Mouse (Mus musculus): ENCODE measurements at regions not wholly inside any gene's neighbourhood (a gene's known extent, or its start where the extent isn't known, plus 50 kb on each side); places are given as distances from the start of the nearest gene placed in this dataset.
A peak's percentile ranks its signal among the peaks of the same experiment; 100 is the strongest.

DNA sequence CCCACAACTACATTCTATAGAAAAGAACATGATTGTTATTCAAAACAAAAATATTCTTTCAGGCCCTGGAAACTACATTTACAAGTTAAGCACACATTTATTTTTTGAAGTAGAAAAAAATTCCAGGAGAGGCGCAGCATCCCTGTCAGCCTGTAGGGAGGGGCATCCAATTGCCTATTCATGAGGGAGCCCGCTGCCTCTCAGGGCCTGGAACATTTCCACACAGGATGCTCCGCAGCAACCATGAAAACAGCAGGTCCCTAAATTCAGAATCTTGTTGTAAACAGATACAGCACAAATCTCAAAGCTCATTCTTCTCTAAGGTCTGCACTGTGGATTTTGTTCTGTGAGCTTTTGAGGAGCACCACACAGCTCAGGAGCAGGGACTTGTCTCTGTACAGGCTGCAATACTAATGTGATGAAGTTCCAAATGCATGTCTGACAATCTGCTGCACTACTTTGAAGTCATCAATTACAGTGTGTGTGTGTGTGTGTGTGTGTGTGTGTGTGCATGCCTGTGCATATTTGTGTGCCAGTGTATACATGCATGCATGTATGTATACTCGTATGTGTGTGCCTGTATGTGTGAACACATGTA lies 121.4 kb upstream of the Spaca1 start:
- Histone ChIP-seq H3K79me2 (replicated peaks; ENCODE audit: control insufficient read depth, extremely low read depth, insufficient read depth, poor library complexity, severe bottlenecking) (no peaks in the 10 kb centered on the region), H3K4me1 (ENCODE audit: control insufficient read depth in 1 of 2, insufficient read depth in 2 of 2) (peaks cover 3 to 6% of the 10 kb centered on the region in 2 experiments), H3K36me3 (replicated peaks in 1 of 2; ENCODE audit: control insufficient read depth in 1 of 2, insufficient read depth in 1 of 2, low read length in 1 of 2) (no peaks in the 10 kb centered on the region), H3K27me3 (replicated peaks) (no peaks in the 10 kb centered on the region), H3K9me3 (replicated peaks; ENCODE audit: low read length) (no peaks in the 10 kb centered on the region), H3K9ac (ENCODE audit: insufficient read depth, low read depth) (no peak overlapping the region), H3K27ac (ENCODE audit: insufficient read depth, low read depth) (no peak overlapping the region), H3K4me2 (ENCODE audit: insufficient read depth, low read depth, poor library complexity, severe bottlenecking) (no peak overlapping the region), H3K4me3 (replicated peaks in 1 of 3; ENCODE audit: low read depth in 2 of 3, low read length in 2 of 3, poor library complexity in 1 of 3) (no peak overlapping the region)
- dilution Hi-C loops (cut with MboI; ENCODE audit: extremely low pct_ligation_motif_present, extremely low pct_unique_long_range_greater_than_20kb, low sequenced_read_pairs), result no loop called here
- TF ChIP-seq TBP (conservative IDR thresholded peaks at IDR 0.05; ENCODE audit: low read depth, low read length), result no peak
- TF ChIP-seq CTCF (conservative IDR thresholded peaks at IDR 0.05 in 1 of 2, IDR thresholded peaks at IDR 0.05 in 1 of 2; ENCODE audit: low read depth in 2 of 2, low read length in 2 of 2), result no peak
- TF ChIP-seq ELF1 (IDR thresholded peaks at IDR 0.05; ENCODE audit: low read depth, low read length), result no peak
- no peak for TF ChIP-seq PAX5 (IDR thresholded peaks at IDR 0.05; ENCODE audit: low read length)
- no peak for TF ChIP-seq ETS1 (conservative IDR thresholded peaks at IDR 0.05; ENCODE audit: low read depth, low read length)
- TF ChIP-seq MXI1 (IDR thresholded peaks at IDR 0.05; ENCODE audit: low read depth, low read length), result no peak
- no peak for TF ChIP-seq USF2 (conservative IDR thresholded peaks at IDR 0.05; ENCODE audit: low read depth, low read length)
- no peak for TF ChIP-seq EP300 (IDR thresholded peaks at IDR 0.05; ENCODE audit: low read length)
- TF ChIP-seq MEF2A (IDR thresholded peaks at IDR 0.05; ENCODE audit: borderline replicate concordance, low read depth, low read length), result no peak
- TF ChIP-seq ZNF384 (IDR thresholded peaks at IDR 0.05; ENCODE audit: low read depth, low read length), result no peak
- in situ Hi-C loops (cut with MboI; ENCODE audit: low pct_ligation_motif_present, low pct_unique_long_range_greater_than_20kb, low sequenced_read_pairs), result no loop called here
- no peak for DNase-seq (ENCODE audit: extremely low read depth)

DNA sequence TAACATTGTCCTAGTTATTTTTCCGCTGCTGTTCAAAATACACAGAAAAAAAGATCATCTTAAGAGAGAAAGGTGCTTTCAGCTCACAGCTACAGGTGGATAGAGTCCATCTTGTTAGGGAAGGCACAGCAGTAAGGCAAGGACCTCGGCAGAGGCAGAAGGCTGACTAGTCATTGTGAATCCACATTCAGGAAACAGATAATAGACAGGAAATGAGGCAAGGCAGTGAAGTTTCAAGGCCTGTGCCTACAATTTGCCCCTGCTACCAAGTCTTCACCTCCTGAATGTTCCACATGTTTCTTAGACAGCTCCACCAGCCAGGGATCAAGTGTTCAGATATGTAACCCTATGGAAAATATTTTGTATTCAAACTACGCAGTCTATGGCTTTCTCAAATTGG lies 122.0 kb upstream of the Spaca1 start:
- dilution Hi-C loops (cut with MboI; ENCODE audit: extremely low pct_ligation_motif_present, extremely low pct_unique_long_range_greater_than_20kb, low sequenced_read_pairs) (no loop called here), in situ Hi-C loops (cut with MboI; ENCODE audit: low pct_ligation_motif_present, low pct_unique_long_range_greater_than_20kb, low sequenced_read_pairs) (no loop called here)
- Histone ChIP-seq H3K79me2 (replicated peaks; ENCODE audit: control insufficient read depth, extremely low read depth, insufficient read depth, poor library complexity, severe bottlenecking) (no peaks in the 10 kb centered on the region), H3K27me3 (replicated peaks) (no peaks in the 10 kb centered on the region), H3K4me3 (replicated peaks in 1 of 3; ENCODE audit: low read depth in 2 of 3, low read length in 2 of 3, poor library complexity in 1 of 3) (no peak overlapping the region), H3K9ac (ENCODE audit: insufficient read depth, low read depth) (no peak overlapping the region), H3K9me3 (replicated peaks; ENCODE audit: low read length) (no peaks in the 10 kb centered on the region), H3K4me2 (ENCODE audit: insufficient read depth, low read depth, poor library complexity, severe bottlenecking) (no peak overlapping the region), H3K27ac (ENCODE audit: insufficient read depth, low read depth) (no peak overlapping the region), H3K4me1 (ENCODE audit: control insufficient read depth in 1 of 2, insufficient read depth in 2 of 2) (peaks cover 3 to 6% of the 10 kb centered on the region in 2 experiments), H3K36me3 (replicated peaks in 1 of 2; ENCODE audit: control insufficient read depth in 1 of 2, insufficient read depth in 1 of 2, low read length in 1 of 2) (no peaks in the 10 kb centered on the region)
- DNase-seq (ENCODE audit: extremely low read depth), result peak; percentile 16
- no peak for TF ChIP-seq MAX (IDR thresholded peaks at IDR 0.05; ENCODE audit: low read length)
- no peak for TF ChIP-seq ZC3H11A (IDR thresholded peaks at IDR 0.05; ENCODE audit: low read depth, low read length)
- TF ChIP-seq ZKSCAN1 (IDR thresholded peaks at IDR 0.05; ENCODE audit: borderline replicate concordance, low read depth, low read length), result no peak
- TF ChIP-seq USF1 (IDR thresholded peaks at IDR 0.05; ENCODE audit: low read depth, low read length), result no peak
- no peak for TF ChIP-seq ETS1 (conservative IDR thresholded peaks at IDR 0.05; ENCODE audit: low read depth, low read length)
- TF ChIP-seq TBP (conservative IDR thresholded peaks at IDR 0.05; ENCODE audit: low read depth, low read length), result no peak
- TF ChIP-seq JUN (IDR thresholded peaks at IDR 0.05; ENCODE audit: insufficient read depth, low read depth, low read length), result no peak
- no peak for TF ChIP-seq JUND (conservative IDR thresholded peaks at IDR 0.05; ENCODE audit: low read depth, low read length)
- TF ChIP-seq IRF4 (IDR thresholded peaks at IDR 0.05; ENCODE audit: low read depth, low read length), result no peak
- no peak for TF ChIP-seq MAFK (IDR thresholded peaks at IDR 0.05; ENCODE audit: insufficient replicate concordance, low read length)
- no peak for TF ChIP-seq MEF2A (IDR thresholded peaks at IDR 0.05; ENCODE audit: borderline replicate concordance, low read depth, low read length)
- TF ChIP-seq POLR2AphosphoS2 (IDR thresholded peaks at IDR 0.05; ENCODE audit: low read depth, low read length), result no peak
- TF ChIP-seq USF2 (conservative IDR thresholded peaks at IDR 0.05; ENCODE audit: low read depth, low read length), result no peak
- no peak for TF ChIP-seq GABPA (IDR thresholded peaks at IDR 0.05; ENCODE audit: insufficient replicate concordance, low read depth, low read length)
- no peak for TF ChIP-seq E2F4 (IDR thresholded peaks at IDR 0.05; ENCODE audit: insufficient replicate concordance, low read depth, low read length)
- no peak for TF ChIP-seq MAZ (IDR thresholded peaks at IDR 0.05; ENCODE audit: low read depth, low read length)
- no peak for TF ChIP-seq KAT2A (IDR thresholded peaks at IDR 0.05; ENCODE audit: insufficient replicate concordance, low read length)
- no peak for TF ChIP-seq HCFC1 (IDR thresholded peaks at IDR 0.05; ENCODE audit: low read depth, low read length)
- TF ChIP-seq UBTF (IDR thresholded peaks at IDR 0.05; ENCODE audit: low read depth, low read length), result no peak

Data from CH12.LX (cell line).